Mouse (Mus musculus) spleen, adult 2 months (tissue): ENCODE data around the gene Nup205.

Experiments used
- CTCF ChIP-seq: fragments of 200-500 bp; IDR thresholded peaks from 2 replicates; pipeline ENCODE4 v1.5.1; 2011; ENCODE audit warnings: mild to moderate bottlenecking, inconsistent platforms; ENCODE audit not compliant: insufficient read depth, insufficient read length, insufficient replicate concordance; ENCODE audit errors: extremely low read depth
- POLR2A ChIP-seq: fragments of 200-500 bp; IDR thresholded peaks from 2 replicates; pipeline ENCODE4 v1.6.1; 2011; ENCODE audit warnings: low read depth, low read length, inconsistent platforms

- TF ChIP-seq CTCF, result no peak
- no peak for TF ChIP-seq POLR2A
Observed at GRCm38 (mm10) chr6:35133246-35133578, 44.0 kb upstream of the Nup205 start.
